Mouse (Mus musculus) erythroblast, embryonic 14.5 days (primary cell): ENCODE measurements around the gene Obp2b.
"Not testable (repeated sequence)": the region's sequence is repeated elsewhere in the genome, so short reads cannot be mapped to it uniquely, and the experiment has no call there.

Source experiments
- GATA1 ChIP-seq: IDR thresholded peaks from 2 replicates; pipeline ENCODE4 v1.6.1; 2012; ENCODE audit warnings: low read length, inconsistent platforms, mixed read lengths
- TAL1 ChIP-seq: IDR thresholded peaks from 3 replicates; pipeline ENCODE4 v1.6.1; 2012; ENCODE audit warnings: low read length, inconsistent platforms, mixed read lengths

DNA sequence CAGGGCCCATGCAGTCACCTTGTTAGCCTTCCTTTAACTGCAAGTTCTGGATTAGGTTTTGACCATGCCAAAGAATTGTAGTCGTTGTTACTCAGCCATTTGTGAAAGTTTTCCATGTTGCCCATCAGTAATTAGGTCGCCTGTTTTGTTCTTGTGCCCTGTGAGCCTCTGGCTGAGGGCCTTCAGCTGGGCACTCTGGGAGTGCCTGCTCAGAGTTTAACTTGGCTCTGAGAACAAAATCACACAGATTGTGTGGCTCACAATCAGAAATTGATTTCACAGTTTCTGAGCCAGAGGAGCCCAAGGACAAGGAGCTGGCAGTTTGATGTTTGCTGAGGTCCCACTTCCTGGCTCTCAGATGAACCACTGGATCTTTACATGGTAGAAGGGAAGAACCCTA, 27.0 kb upstream of the Obp2b start:
- not testable (repeated sequence) for TF ChIP-seq TAL1, GATA1
